Mouse (Mus musculus): ENCODE measurements at regions not wholly inside any gene's neighbourhood (a gene's known extent, or its start where the extent isn't known, plus 50 kb on each side); places are given as distances from the start of the nearest gene placed in this dataset.

GRCm38 (mm10) chr5:46007446-46007845, 150.0 kb upstream of the Lcorl start:
- no peaks in the 10 kb centered on the region for H3K27me3 ChIP-seq (ENCODE audit: control insufficient read depth, insufficient read depth, low read length)
- no peaks in the 10 kb centered on the region for H3K9me3 ChIP-seq (replicated peaks; ENCODE audit: control insufficient read depth, low read length)
- no peak overlapping the region for H3K4me2 ChIP-seq (ENCODE audit: low read depth, low read length)
- no peaks in the 10 kb centered on the region for H3K36me3 ChIP-seq (ENCODE audit: control insufficient read depth, insufficient read depth)
- 71% methylated on average over 9 of the region's 9 CpGs for WGBS
- no peak overlapping the region for H3K4me3 ChIP-seq (ENCODE audit: low read length)
- H3K9ac ChIP-seq (ENCODE audit: low read length), result no peak overlapping the region
- no peaks in the 10 kb centered on the region for H3K4me1 ChIP-seq (ENCODE audit: control insufficient read depth, insufficient read depth, low read length)
- no peak overlapping the region for H3K27ac ChIP-seq (ENCODE audit: low read length)
- ATAC-seq (replicated peaks; ENCODE audit: extremely low read depth, insufficient read depth, low FRiP score), result no peak

GRCm38 (mm10) chr5:46006691-46007090, 149.3 kb upstream of the Lcorl start:
- H3K4me1 ChIP-seq (ENCODE audit: control insufficient read depth, insufficient read depth, low read length), result no peaks in the 10 kb centered on the region
- H3K9me3 ChIP-seq (replicated peaks; ENCODE audit: control insufficient read depth, low read length), result no peaks in the 10 kb centered on the region
- no peak overlapping the region for H3K4me2 ChIP-seq (ENCODE audit: low read depth, low read length)
- WGBS, result 82% methylated on average over 2 of the region's 2 CpGs
- H3K27me3 ChIP-seq (ENCODE audit: control insufficient read depth, insufficient read depth, low read length), result no peaks in the 10 kb centered on the region
- ATAC-seq (replicated peaks; ENCODE audit: extremely low read depth, insufficient read depth, low FRiP score), result no peak
- no peak overlapping the region for H3K27ac ChIP-seq (ENCODE audit: low read length)
- no peak overlapping the region for H3K9ac ChIP-seq (ENCODE audit: low read length)
- no peaks in the 10 kb centered on the region for H3K36me3 ChIP-seq (ENCODE audit: control insufficient read depth, insufficient read depth)
- H3K4me3 ChIP-seq (ENCODE audit: low read length), result no peak overlapping the region

DNA sequence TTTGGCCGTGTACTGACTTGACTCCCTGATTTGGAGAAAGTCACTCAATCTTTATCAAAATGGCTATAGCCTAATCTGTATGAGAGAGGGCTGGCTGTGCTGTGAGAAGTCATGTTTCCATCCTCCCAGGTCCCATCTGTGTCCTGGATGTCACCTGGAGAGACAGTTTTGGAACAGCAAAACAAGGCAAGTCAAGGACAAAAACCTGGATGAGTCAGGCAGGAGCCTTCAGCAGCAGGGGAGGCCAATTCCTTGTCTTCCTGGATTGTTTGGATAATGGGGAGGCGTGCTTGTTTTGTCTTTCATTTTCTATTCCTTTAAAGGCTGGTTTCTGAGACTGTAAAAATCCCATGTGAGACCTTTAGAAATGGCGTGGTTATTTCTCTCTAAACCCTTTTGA, 148.8 kb upstream of the Lcorl start:
- 73% methylated on average over 3 of the region's 3 CpGs for WGBS
- no peak for ATAC-seq (replicated peaks; ENCODE audit: extremely low read depth, insufficient read depth, low FRiP score)
- Histone ChIP-seq H3K36me3 (ENCODE audit: control insufficient read depth, insufficient read depth) (no peaks in the 10 kb centered on the region), H3K4me1 (ENCODE audit: control insufficient read depth, insufficient read depth, low read length) (no peaks in the 10 kb centered on the region), H3K9me3 (replicated peaks; ENCODE audit: control insufficient read depth, low read length) (no peaks in the 10 kb centered on the region), H3K4me3 (ENCODE audit: low read length) (no peak overlapping the region), H3K9ac (ENCODE audit: low read length) (no peak overlapping the region), H3K4me2 (ENCODE audit: low read depth, low read length) (no peak overlapping the region), H3K27ac (ENCODE audit: low read length) (no peak overlapping the region), H3K27me3 (ENCODE audit: control insufficient read depth, insufficient read depth, low read length) (no peaks in the 10 kb centered on the region)

- no peak overlapping the region for H3K27ac ChIP-seq (ENCODE audit: low read length)
- no peak overlapping the region for H3K4me3 ChIP-seq (ENCODE audit: low read length)
- H3K4me1 ChIP-seq (ENCODE audit: control insufficient read depth, insufficient read depth, low read length), result no peaks in the 10 kb centered on the region
- no peak overlapping the region for H3K4me2 ChIP-seq (ENCODE audit: low read depth, low read length)
- H3K36me3 ChIP-seq (ENCODE audit: control insufficient read depth, insufficient read depth), result no peaks in the 10 kb centered on the region
- ATAC-seq (replicated peaks; ENCODE audit: extremely low read depth, insufficient read depth, low FRiP score), result no peak
- H3K27me3 ChIP-seq (ENCODE audit: control insufficient read depth, insufficient read depth, low read length), result no peaks in the 10 kb centered on the region
- H3K9me3 ChIP-seq (replicated peaks; ENCODE audit: control insufficient read depth, low read length), result no peaks in the 10 kb centered on the region
- WGBS, result 91% methylated on average over 1 of the region's 1 CpGs
- H3K9ac ChIP-seq (ENCODE audit: low read length), result no peak overlapping the region
Observed at GRCm38 (mm10) chr5:46005631-46006030, 148.2 kb upstream of the Lcorl start.

DNA sequence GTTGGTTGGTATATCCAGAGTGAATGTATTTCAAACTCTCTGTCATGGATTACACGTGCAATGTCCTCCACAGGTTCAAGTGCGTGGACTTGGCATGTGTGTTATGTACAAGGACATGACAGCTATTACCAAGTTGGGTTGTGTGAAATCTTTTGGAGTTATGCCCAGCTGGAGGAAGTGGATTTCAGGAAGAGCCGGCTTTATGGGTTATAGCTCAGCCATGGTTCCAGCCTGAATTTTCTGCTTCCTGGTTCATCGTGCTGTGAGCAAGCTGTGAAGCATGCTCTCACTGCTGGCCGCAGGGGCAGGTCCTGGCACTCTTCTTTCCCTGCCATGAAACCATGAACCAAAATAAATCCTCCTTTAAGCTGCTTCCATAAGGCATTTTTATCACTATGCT, 144.6 kb upstream of the Lcorl start:
- Histone ChIP-seq H3K9ac (ENCODE audit: low read length) (no peak overlapping the region), H3K9me3 (replicated peaks; ENCODE audit: control insufficient read depth, low read length) (no peaks in the 10 kb centered on the region), H3K4me1 (ENCODE audit: control insufficient read depth, insufficient read depth, low read length) (no peaks in the 10 kb centered on the region), H3K4me2 (ENCODE audit: low read depth, low read length) (no peak overlapping the region), H3K27me3 (ENCODE audit: control insufficient read depth, insufficient read depth, low read length) (no peaks in the 10 kb centered on the region), H3K36me3 (ENCODE audit: control insufficient read depth, insufficient read depth) (no peaks in the 10 kb centered on the region), H3K4me3 (ENCODE audit: low read length) (no peak overlapping the region), H3K27ac (ENCODE audit: low read length) (no peak overlapping the region)
- 58% methylated on average over 5 of the region's 5 CpGs for WGBS
- ATAC-seq (replicated peaks; ENCODE audit: extremely low read depth, insufficient read depth, low FRiP score), result no peak

GRCm38 (mm10) chr5:45957766-45958165, 100.4 kb upstream of the Lcorl start:
- no peak overlapping the region for H3K27ac ChIP-seq (ENCODE audit: low read length)
- H3K36me3 ChIP-seq (ENCODE audit: control insufficient read depth, insufficient read depth), result no peaks in the 10 kb centered on the region
- H3K4me3 ChIP-seq (ENCODE audit: low read length), result no peak overlapping the region
- H3K9me3 ChIP-seq (replicated peaks; ENCODE audit: control insufficient read depth, low read length), result no peaks in the 10 kb centered on the region
- no peaks in the 10 kb centered on the region for H3K27me3 ChIP-seq (ENCODE audit: control insufficient read depth, insufficient read depth, low read length)
- H3K4me1 ChIP-seq (ENCODE audit: control insufficient read depth, insufficient read depth, low read length), result no peaks in the 10 kb centered on the region
- 78% methylated on average over 2 of the region's 2 CpGs for WGBS
- H3K9ac ChIP-seq (ENCODE audit: low read length), result no peak overlapping the region
- no peak for ATAC-seq (replicated peaks; ENCODE audit: extremely low read depth, insufficient read depth, low FRiP score)
- no peak overlapping the region for H3K4me2 ChIP-seq (ENCODE audit: low read depth, low read length)

DNA sequence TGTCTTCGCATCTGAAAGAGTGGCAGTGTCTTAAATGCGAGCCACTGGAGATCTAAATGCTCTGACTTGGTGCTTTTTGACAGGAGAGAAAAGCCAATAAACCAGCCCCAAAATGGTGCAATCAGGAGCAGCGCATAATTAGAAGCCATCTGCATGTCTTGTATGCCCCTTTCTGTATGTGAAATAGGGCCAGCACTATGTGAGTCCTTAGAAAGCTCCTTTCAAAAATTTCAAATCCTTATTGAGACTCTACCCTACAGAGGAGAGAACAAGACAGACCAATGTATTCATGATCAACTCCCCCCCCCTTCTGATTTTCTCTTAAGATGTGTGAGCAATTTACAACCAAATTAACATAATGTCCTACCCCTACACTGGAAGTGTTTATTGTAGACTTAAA, 86.6 kb upstream of the Lcorl start:
- no peak for ATAC-seq (replicated peaks; ENCODE audit: extremely low read depth, insufficient read depth, low FRiP score)
- H3K27me3 ChIP-seq (ENCODE audit: control insufficient read depth, insufficient read depth, low read length), result no peaks in the 10 kb centered on the region

GRCm38 (mm10) chr5:45932970-45933369, 75.6 kb upstream of the Lcorl start:
- 82% methylated on average over 4 of the region's 4 CpGs for WGBS
- Histone ChIP-seq H3K9me3 (replicated peaks; ENCODE audit: control insufficient read depth, low read length) (no peaks in the 10 kb centered on the region), H3K27ac (ENCODE audit: low read length) (no peak overlapping the region), H3K36me3 (ENCODE audit: control insufficient read depth, insufficient read depth) (no peaks in the 10 kb centered on the region), H3K27me3 (ENCODE audit: control insufficient read depth, insufficient read depth, low read length) (no peaks in the 10 kb centered on the region), H3K4me2 (ENCODE audit: low read depth, low read length) (no peak overlapping the region), H3K9ac (ENCODE audit: low read length) (no peak overlapping the region), H3K4me1 (ENCODE audit: control insufficient read depth, insufficient read depth, low read length) (no peaks in the 10 kb centered on the region), H3K4me3 (ENCODE audit: low read length) (no peak overlapping the region)
- ATAC-seq (replicated peaks; ENCODE audit: extremely low read depth, insufficient read depth, low FRiP score), result no peak

More for the DNA sequence above, 86.6 kb upstream of the Lcorl start:
- H3K4me2 ChIP-seq (ENCODE audit: low read depth, low read length), result no peak overlapping the region
- H3K36me3 ChIP-seq (ENCODE audit: control insufficient read depth, insufficient read depth), result no peaks in the 10 kb centered on the region
- H3K4me1 ChIP-seq (ENCODE audit: control insufficient read depth, insufficient read depth, low read length), result no peaks in the 10 kb centered on the region
- WGBS, result 87% methylated on average over 3 of the region's 3 CpGs
- no peak overlapping the region for H3K27ac ChIP-seq (ENCODE audit: low read length)
- H3K9ac ChIP-seq (ENCODE audit: low read length), result no peak overlapping the region
- H3K4me3 ChIP-seq (ENCODE audit: low read length), result no peak overlapping the region
- H3K9me3 ChIP-seq (replicated peaks; ENCODE audit: control insufficient read depth, low read length), result no peaks in the 10 kb centered on the region

DNA sequence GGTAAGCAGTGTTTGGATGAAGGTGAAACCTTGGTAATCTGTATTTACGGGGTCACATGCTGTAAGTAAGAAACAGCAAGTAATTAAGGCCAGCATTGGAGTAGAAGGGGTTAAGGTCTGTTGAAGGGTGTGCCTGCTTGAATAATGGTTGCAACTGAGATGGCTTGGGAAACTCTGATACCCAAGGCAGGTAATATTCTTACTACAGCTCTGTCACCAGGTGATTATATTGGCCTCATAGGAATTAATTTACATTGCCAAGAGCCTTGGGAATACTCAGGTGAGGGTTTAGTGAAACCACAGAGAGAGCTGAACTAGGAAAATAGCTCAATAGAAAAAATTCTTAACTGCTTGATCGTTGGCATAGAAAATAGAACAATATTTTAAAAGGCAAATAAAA, 73.8 kb upstream of the Lcorl start:
- H3K4me2 ChIP-seq (ENCODE audit: low read depth, low read length), result no peak overlapping the region
- H3K4me1 ChIP-seq (ENCODE audit: control insufficient read depth, insufficient read depth, low read length), result no peaks in the 10 kb centered on the region
- H3K4me3 ChIP-seq (ENCODE audit: low read length), result no peak overlapping the region
- H3K9ac ChIP-seq (ENCODE audit: low read length), result no peak overlapping the region
- H3K9me3 ChIP-seq (replicated peaks; ENCODE audit: control insufficient read depth, low read length), result no peaks in the 10 kb centered on the region
- H3K27me3 ChIP-seq (ENCODE audit: control insufficient read depth, insufficient read depth, low read length), result no peaks in the 10 kb centered on the region
- 81% methylated on average over 2 of the region's 2 CpGs for WGBS
- no peaks in the 10 kb centered on the region for H3K36me3 ChIP-seq (ENCODE audit: control insufficient read depth, insufficient read depth)
- H3K27ac ChIP-seq (ENCODE audit: low read length), result no peak overlapping the region
- no peak for ATAC-seq (replicated peaks; ENCODE audit: extremely low read depth, insufficient read depth, low FRiP score)
